ENCODE assay signal across 36 mouse cellular contexts in the genomic region with DNA sequence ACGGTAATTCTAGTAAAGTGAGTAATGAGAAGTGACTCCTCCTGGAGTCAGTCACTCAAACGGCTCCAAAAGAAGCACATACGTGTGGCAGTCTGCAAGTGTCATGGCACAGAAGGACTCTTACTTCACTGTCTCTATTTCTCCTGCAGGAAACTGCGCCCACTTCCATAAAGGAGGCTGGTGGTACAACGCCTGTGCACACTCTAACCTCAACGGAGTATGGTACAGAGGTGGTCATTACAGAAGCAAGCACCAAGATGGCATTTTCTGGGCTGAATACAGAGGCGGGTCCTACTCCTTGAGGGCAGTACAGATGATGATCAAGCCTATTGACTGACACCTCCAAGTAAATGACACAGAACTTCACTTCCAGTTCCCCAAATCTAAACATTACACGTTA. TPM values are rescaled to one million over a fixed set of nuclear protein-coding genes. Genes with fewer than 3 reads are reported as not detected.
DNase-seq lines count a peak whose midpoint lies in the region; ATAC-seq and TF ChIP-seq lines count a peak whose summit lies in the region.
"Had no signal": no experiment of that assay in that cellular context is flagged by ENCODE, and none has a peak within 500 bp of the region (broad histone marks: within the 10 kb centered on the region; RNA-seq: fewer than 3 reads in every experiment).

No protein-coding gene starts in this region.

- no peak for TF ChIP-seq CTCF in forebrain, postnatal 0 days (IDR thresholded peaks at IDR 0.05; ENCODE audit: low read depth)
- no peak for TF ChIP-seq CTCF in MEL (IDR thresholded peaks at IDR 0.05 in 2 of 3, conservative IDR thresholded peaks at IDR 0.05 in 1 of 3; ENCODE audit: control insufficient read depth in 1 of 3, insufficient read depth in 1 of 3, low read depth in 2 of 3, low read length in 3 of 3, poor library complexity in 1 of 3, severe bottlenecking in 1 of 3)

- no peaks in the 10 kb centered on the region for H3K36me3 ChIP-seq in forebrain, embryonic 15.5 days
- no peaks in the 10 kb centered on the region for H3K36me3 ChIP-seq in forebrain, postnatal 0 days (ENCODE audit: insufficient read depth)
- H3K36me3 ChIP-seq in MEL (ENCODE audit: control insufficient read depth in 1 of 2, insufficient read depth in 2 of 2, low read length in 2 of 2), result peaks cover 0 to 26% of the 10 kb centered on the region in 2 experiments; a peak in 2 of 4 replicates
- H3K36me3 ChIP-seq in hindbrain, embryonic 14.5 days (replicated peaks; ENCODE audit: control insufficient read depth, insufficient read depth), result no peaks in the 10 kb centered on the region
- H3K36me3 ChIP-seq: forebrain, embryonic 12.5 days; kidney, embryonic 15.5 days; liver, embryonic 12.5 days; midbrain, embryonic 15.5 days had no signal

- no peak overlapping the region for H3K4me3 ChIP-seq in forebrain, embryonic 15.5 days
- H3K4me3 ChIP-seq in forebrain, postnatal 0 days (ENCODE audit: low read depth, low read length), result no peak overlapping the region
- H3K4me3 ChIP-seq in MEL (ENCODE audit: control insufficient read depth in 1 of 2, insufficient read depth in 1 of 2, low read depth in 2 of 2, low read length in 2 of 2), result peak overlapping the region; percentile 47 to 49
- H3K4me3 ChIP-seq in hindbrain, embryonic 14.5 days (replicated peaks; ENCODE audit: low read length), result no peak overlapping the region
- H3K4me3 ChIP-seq: embryonic facial prominence, embryonic 10.5 days; embryonic facial prominence, embryonic 15.5 days; forebrain, embryonic 12.5 days; hindbrain, embryonic 15.5 days; kidney, embryonic 15.5 days; left cerebral cortex, adult 2 months; limb, embryonic 13.5 days; liver, embryonic 12.5 days; midbrain, embryonic 15.5 days had no signal

- no peak for TF ChIP-seq POLR2A in MEL (IDR thresholded peaks at IDR 0.05; ENCODE audit: control insufficient read depth in 1 of 2, insufficient read depth in 1 of 2, low read depth in 1 of 2, low read length in 2 of 2, poor library complexity in 1 of 2)

- 0 out of 2 replicates have a peak, but pooled peaks have one; percentile 29 for ATAC-seq in forebrain, embryonic 15.5 days (replicated peaks)
- no peak for ATAC-seq in forebrain, postnatal 0 days
- peak; percentile 17 to 30; a peak in 2 of 4 replicates for ATAC-seq in hematopoietic stem cell, adult 5-6 weeks (replicated peaks in 1 of 2; ENCODE audit: insufficient read depth in 1 of 2, low FRiP score in 2 of 2, low TSS enrichment in 1 of 2, low read depth in 1 of 2, poor library complexity in 2 of 2, severe bottlenecking in 2 of 2)
- ATAC-seq in megakaryocyte-erythroid progenitor cell, adult 5-6 weeks (replicated peaks; ENCODE audit: low FRiP score, low TSS enrichment, poor library complexity, severe bottlenecking), result 0 out of 2 replicates have a peak, but pooled peaks have one; percentile 12
- ATAC-seq in hindbrain, embryonic 14.5 days (ENCODE audit: low FRiP score), result no peak
- ATAC-seq: CD4-positive, CD25-positive, alpha-beta regulatory T cell, adult 4 months; inflammation-experienced regulatory T-cells, adult 6 months; liver, embryonic 12.5 days; midbrain, embryonic 15.5 days had no signal

- H3K4me1 ChIP-seq in forebrain, embryonic 15.5 days, result peaks cover 9% of the 10 kb centered on the region
- H3K4me1 ChIP-seq in forebrain, postnatal 0 days (ENCODE audit: insufficient read depth), result no peaks in the 10 kb centered on the region
- peaks cover 13 to 29% of the 10 kb centered on the region in 2 experiments for H3K4me1 ChIP-seq in MEL (ENCODE audit: control insufficient read depth in 1 of 2, insufficient read depth in 2 of 2, low read length in 2 of 2)
- peaks cover 16% of the 10 kb centered on the region; the same call in 1 of the 2 replicates for H3K4me1 ChIP-seq in hindbrain, embryonic 14.5 days (replicated peaks; ENCODE audit: control insufficient read depth, insufficient read depth, low read length)
- H3K4me1 ChIP-seq: midbrain, embryonic 15.5 days had no signal

- no peak for DNase-seq in forebrain, postnatal 0 days
- peak; percentile 68 for DNase-seq in MEL (ENCODE audit: low read depth, low spot score)
- no peak for DNase-seq in kidney, adult 11 months
- DNase-seq in layer of hippocampus, adult 9-10 months (ENCODE audit: low spot score), result no peak
- DNase-seq in hindbrain, embryonic 14.5 days (ENCODE audit: low spot score), result no peak
- DNase-seq: adrenal gland, postnatal 14 days; cerebellum, adult 18-20 months; cerebellum, postnatal 14 days; gastrocnemius, postnatal 14 days; heart, adult 18-20 months; heart, postnatal 4 days; kidney, adult 18-20 months; kidney, postnatal 25 days; layer of hippocampus, adult 9-11 months; lung, adult 18-20 months; lung, postnatal 10 days; right cerebral cortex, postnatal 25 days; spleen, adult 18-20 months; thymus, adult 18-20 months; thymus, postnatal 25 days had no signal

- H3K4me2 ChIP-seq in forebrain, embryonic 15.5 days (replicated peaks), result no peak overlapping the region
- H3K4me2 ChIP-seq in forebrain, postnatal 0 days (ENCODE audit: low read depth), result no peak overlapping the region
- H3K4me2 ChIP-seq in hindbrain, embryonic 14.5 days (replicated peaks), result no peak overlapping the region
- H3K4me2 ChIP-seq: embryonic facial prominence, embryonic 15.5 days; forebrain, embryonic 12.5 days; heart, embryonic 11.5 days; hindbrain, embryonic 15.5 days; kidney, embryonic 15.5 days; limb, embryonic 13.5 days; liver, embryonic 12.5 days; midbrain, embryonic 15.5 days had no signal

- H3K27me3 ChIP-seq in forebrain, embryonic 15.5 days, result no peaks in the 10 kb centered on the region
- no peaks in the 10 kb centered on the region for H3K27me3 ChIP-seq in forebrain, postnatal 0 days (ENCODE audit: insufficient read depth, low read length)
- no peaks in the 10 kb centered on the region for H3K27me3 ChIP-seq in MEL (ENCODE audit: control insufficient read depth in 1 of 2, insufficient read depth in 2 of 2, low read length in 2 of 2)
- H3K27me3 ChIP-seq in hindbrain, embryonic 14.5 days (ENCODE audit: control insufficient read depth, insufficient read depth, low read length), result no peaks in the 10 kb centered on the region
- H3K27me3 ChIP-seq: embryonic facial prominence, embryonic 15.5 days; forebrain, embryonic 12.5 days; hindbrain, embryonic 15.5 days; kidney, embryonic 15.5 days; limb, embryonic 13.5 days; liver, embryonic 12.5 days; midbrain, embryonic 15.5 days had no signal

- no peak overlapping the region for H3K9ac ChIP-seq in forebrain, embryonic 15.5 days (replicated peaks)
- H3K9ac ChIP-seq in forebrain, postnatal 0 days, result no peak overlapping the region
- H3K9ac ChIP-seq in MEL (ENCODE audit: control insufficient read depth, low read depth, low read length, poor library complexity, severe bottlenecking), result peak overlapping the region; percentile 56
- no peak overlapping the region for H3K9ac ChIP-seq in hindbrain, embryonic 14.5 days
- H3K9ac ChIP-seq: embryonic facial prominence, embryonic 15.5 days; forebrain, embryonic 12.5 days; hindbrain, embryonic 15.5 days; kidney, embryonic 15.5 days; limb, embryonic 13.5 days; liver, embryonic 12.5 days; midbrain, embryonic 15.5 days had no signal

- H3K79me2 ChIP-seq in MEL (ENCODE audit: control insufficient read depth, insufficient read depth, low read length, poor library complexity), result no peaks in the 10 kb centered on the region

- no peak for TF ChIP-seq EP300 in MEL (IDR thresholded peaks at IDR 0.05; ENCODE audit: low read depth in 1 of 2, low read length in 2 of 2)

- H3K27ac ChIP-seq in forebrain, embryonic 15.5 days (replicated peaks), result no peak overlapping the region
- H3K27ac ChIP-seq in forebrain, postnatal 0 days (ENCODE audit: low read depth, low read length), result no peak overlapping the region
- H3K27ac ChIP-seq in MEL (ENCODE audit: control insufficient read depth, low read depth, low read length), result peak overlapping the region; percentile 65
- no peak overlapping the region for H3K27ac ChIP-seq in hindbrain, embryonic 14.5 days
- H3K27ac ChIP-seq: embryonic facial prominence, embryonic 10.5 days; embryonic facial prominence, embryonic 15.5 days; forebrain, embryonic 12.5 days; hindbrain, embryonic 15.5 days; kidney, embryonic 15.5 days; left cerebral cortex, adult 2 months; limb, embryonic 13.5 days; liver, embryonic 12.5 days; midbrain, embryonic 15.5 days; stomach, postnatal 0 days had no signal

- no peak for TF ChIP-seq RAD21 in MEL (IDR thresholded peaks at IDR 0.05; ENCODE audit: low read depth, low read length)

- 87% methylated on average over 8 of the region's 8 CpGs for WGBS in forebrain, embryonic 15.5 days
- 86% methylated on average over 8 of the region's 8 CpGs for WGBS in forebrain, postnatal 0 days
- 90% methylated on average over 8 of the region's 8 CpGs for WGBS in hindbrain, embryonic 14.5 days

- H3K9me3 ChIP-seq in forebrain, embryonic 15.5 days, result no peaks in the 10 kb centered on the region
- H3K9me3 ChIP-seq in forebrain, postnatal 0 days (ENCODE audit: low read length), result no peaks in the 10 kb centered on the region
- no peaks in the 10 kb centered on the region for H3K9me3 ChIP-seq in MEL (replicated peaks; ENCODE audit: insufficient read depth, low read length)
- H3K9me3 ChIP-seq in hindbrain, embryonic 14.5 days (ENCODE audit: control insufficient read depth, low read length), result no peaks in the 10 kb centered on the region
- H3K9me3 ChIP-seq: embryonic facial prominence, embryonic 10.5 days; embryonic facial prominence, embryonic 15.5 days; forebrain, embryonic 12.5 days; hindbrain, embryonic 15.5 days; kidney, embryonic 15.5 days; limb, embryonic 13.5 days; liver, embryonic 12.5 days; midbrain, embryonic 15.5 days had no signal

TF ChIP-seq in MEL, 35 proteins besides CTCF, POLR2A, EP300 and RAD21 (continues in another document):
- TF ChIP-seq TCF12 (IDR thresholded peaks at IDR 0.05; ENCODE audit: low read depth, low read length) (no peak), MAX (IDR thresholded peaks at IDR 0.05; ENCODE audit: low read length) (no peak; the same call in 1 of the 2 replicates), GATA1 (IDR thresholded peaks at IDR 0.05; ENCODE audit: low read depth, low read length) (no peak), ELF1 (IDR thresholded peaks at IDR 0.05; ENCODE audit: low read depth, low read length) (no peak), NELFE (IDR thresholded peaks at IDR 0.05; ENCODE audit: low read depth, low read length) (no peak), CHD1 (IDR thresholded peaks at IDR 0.05; ENCODE audit: low read depth, low read length) (no peak)

RNA-seq across cellular contexts. Expression of a gene that starts 21.9 kb away (rescaled TPM):
- 1.4 and 1.5 TPM in 2 replicates for polyA plus RNA-seq in forebrain, embryonic 15.5 days (2015; fragmentation: Nextera tagmentation; extraction: Ambion mirVana)
- total RNA-seq in forebrain, postnatal 0 days (2014; rRNA removed), result 0.08 and 0.95 TPM in 2 replicates
- 0.38 and 0.58 TPM in 2 replicates for polyA plus RNA-seq in forebrain, postnatal 0 days (2015; fragmentation: Nextera tagmentation; extraction: Ambion mirVana)
- total RNA-seq in MEL (2012; rRNA removed), result not detected in 2 replicates
- under 1 TPM in 1 of 2 experiments, not detected in 1; 0.07 TPM for polyA plus RNA-seq in MEL (2012; ENCODE audit: insufficient read depth in 1 of 2, insufficient read length in 2 of 2, low read depth in 1 of 2, low replicate concordance in 2 of 2, missing spikeins in 1 of 2)
- total RNA-seq in hematopoietic stem cell, adult 5-6 weeks (2017), result not detected in 2 replicates
- total RNA-seq in megakaryocyte-erythroid progenitor cell, adult 5-6 weeks (2014; fragmentation: Nextera tagmentation), result not detected in 2 replicates
- total RNA-seq in megakaryocyte-erythroid progenitor cell, adult 5-6 weeks (2017), result not detected in 2 replicates
- 2.2 and 3.6 TPM in 2 replicates for polyA plus RNA-seq in hindbrain, embryonic 14.5 days (2014; fragmentation: Nextera tagmentation; extraction: Ambion mirVana)

Comparison
In these comparisons a context has a peak if more than half of its experiments do, and no peak if none do; other contexts are left out.
1. ATAC-seq: peak in forebrain, embryonic 15.5 days (single experiment), hematopoietic stem cell, adult 5-6 weeks (2 of 2) and megakaryocyte-erythroid progenitor cell, adult 5-6 weeks (single experiment); none in forebrain, postnatal 0 days (single experiment) and hindbrain, embryonic 14.5 days (single experiment).
2. H3K4me3 ChIP-seq: peak in MEL (2 of 2); none in forebrain, embryonic 15.5 days (single experiment), forebrain, postnatal 0 days (single experiment) and hindbrain, embryonic 14.5 days (single experiment).